Mouse (Mus musculus) lung, postnatal 0 days (tissue): ENCODE results near the gene Nek4. TPM values are rescaled to one million over a fixed set of nuclear protein-coding genes. Genes with fewer than 3 reads are reported as not detected.
A peak's percentile ranks its signal among the peaks of the same experiment; 100 is the strongest.

Source experiments
- ATAC-seq: fragments of 200-750 bp; cut with Nextera tagmentation; 2 replicates; pipeline ENCODE4 v1.8.0; 2017; ENCODE audit warnings: moderate library complexity
- DNase-seq: peaks from one replicate; pipeline ENCODE4 v3.0.0-alpha.2; 2016; ENCODE audit warnings: low spot score
- H3K27ac ChIP-seq: fragments of 300-500 bp; sonication (generic); 2 replicates; pipeline ENCODE4 v1.5.1; 2014; ENCODE audit warnings: antibody characterized with exemption, mild to moderate bottlenecking, low read length, mixed read lengths
- H3K27me3 ChIP-seq: fragments of 300-500 bp; sonication (generic); replicated peaks from 2 replicates; pipeline ENCODE4 v1.6.1; 2014; ENCODE audit warnings: low read length, mixed read lengths; ENCODE audit not compliant: insufficient read depth
- H3K36me3 ChIP-seq: fragments of 300-500 bp; sonication (generic); 2 replicates; pipeline ENCODE4 v1.6.1; 2014; ENCODE audit warnings: low read length, mixed read lengths; ENCODE audit not compliant: insufficient read depth
- H3K4me1 ChIP-seq: fragments of 300-500 bp; sonication (generic); 2 replicates; pipeline ENCODE4 v1.6.1; 2014; ENCODE audit warnings: antibody characterized with exemption, low read depth, low read length, mixed read lengths; ENCODE audit not compliant: insufficient read depth
- H3K4me2 ChIP-seq: fragments of 300-500 bp; sonication (generic); replicated peaks from 2 replicates; pipeline ENCODE4 v1.6.1; 2014; ENCODE audit warnings: low read depth, mild to moderate bottlenecking, low read length, moderate library complexity, mixed read lengths
- H3K4me3 ChIP-seq: fragments of 300-500 bp; sonication (generic); 2 replicates; pipeline ENCODE4 v1.5.1; 2014; ENCODE audit warnings: low read depth, low read length
- H3K9ac ChIP-seq: fragments of 300-500 bp; sonication (generic); replicated peaks from 2 replicates; pipeline ENCODE4 v1.6.1; 2014; ENCODE audit warnings: low read depth, mild to moderate bottlenecking
- H3K9me3 ChIP-seq: fragments of 300-500 bp; sonication (generic); 2 replicates; pipeline ENCODE4 v1.6.1; 2016; ENCODE audit warnings: low read length, mixed read lengths
- CTCF ChIP-seq: IDR thresholded peaks from 2 replicates; pipeline ENCODE4 v1.5.1; 2016; ENCODE audit warnings: antibody characterized with exemption, mild to moderate bottlenecking
- EP300 ChIP-seq: IDR thresholded peaks from 2 replicates; pipeline ENCODE4 v1.6.1; 2016; ENCODE audit warnings: antibody characterized with exemption, mild to moderate bottlenecking, control low read depth
- WGBS: fragments of 180-500 bp; shearing (Covaris S2); extraction: QIAGEN DNeasy Blood & Tissue Kit; methylation state at CpG from one replicate; pipeline ENCODE4 v1.1.7; 2014; 5-methylcytosine and 5-hydroxymethylcytosine counted together
- polyA plus RNA-seq: library from polyadenylated mRNA; unstranded; fragments of >200 nt; fragmentation: Nextera tagmentation; extraction: Ambion mirVana; gene quantifications from 2 replicates; pipeline ENCODE4 v1.2.1, GENCODE M21; 2015

Gene Nek4
- polyA plus RNA-seq, 1 experiment from 2014 or later: 4.9 TPM

DNA sequence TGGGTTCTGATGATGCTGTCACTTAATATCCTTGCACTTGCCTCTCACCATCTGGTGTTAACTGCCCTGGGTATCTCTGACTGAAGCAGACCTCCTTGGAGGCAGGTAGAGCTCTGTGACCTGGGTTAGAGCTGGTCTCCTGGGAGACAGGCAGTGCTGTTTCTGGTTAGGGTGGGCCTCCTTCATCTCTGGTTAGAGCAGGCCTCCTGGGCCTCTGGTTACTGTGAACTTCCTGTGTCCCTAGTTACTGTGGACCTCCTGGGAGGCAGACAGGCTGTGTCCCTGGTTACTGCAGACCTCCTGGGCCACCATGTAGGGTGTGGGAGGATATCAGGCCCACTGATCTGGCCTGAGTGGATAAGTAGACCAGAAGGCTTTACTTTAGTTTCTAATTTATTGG lies 45.2 kb downstream of the Nek4 start:
- no peaks in the 10 kb centered on the region for H3K27me3 ChIP-seq
- no peak overlapping the region for H3K27ac ChIP-seq
- no peak overlapping the region for H3K4me3 ChIP-seq
- H3K9ac ChIP-seq: no peak overlapping the region
- no peak overlapping the region for H3K4me2 ChIP-seq
- no peaks in the 10 kb centered on the region for H3K36me3 ChIP-seq
- DNase-seq (no peak), ATAC-seq (no peak)
- TF ChIP-seq EP300 (no peak), CTCF (no peak)
- no peaks in the 10 kb centered on the region; the same call in 1 of the 2 replicates for H3K4me1 ChIP-seq
- no peaks in the 10 kb centered on the region for H3K9me3 ChIP-seq

DNA sequence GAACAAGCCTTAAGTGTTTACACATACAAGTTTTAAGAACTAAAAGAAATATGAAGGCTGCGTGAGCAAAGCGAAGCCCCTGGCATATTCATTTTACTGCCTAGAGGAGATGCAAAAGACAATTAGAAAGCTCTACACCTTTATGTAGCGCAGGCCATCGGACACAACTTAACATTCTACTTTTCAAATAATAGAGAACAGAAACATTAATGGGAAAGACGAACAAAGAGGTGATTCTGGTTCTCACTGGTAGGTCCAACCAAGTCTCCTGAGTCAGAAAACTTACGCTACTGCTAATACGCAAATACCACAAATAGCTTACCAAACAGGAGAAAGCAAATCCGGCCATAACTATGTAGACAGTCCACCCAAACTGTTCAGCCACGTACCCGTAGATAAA lies 49.2 kb downstream of the Nek4 start:
- H3K27me3 ChIP-seq: no peaks in the 10 kb centered on the region
- ATAC-seq: no peak
- peaks cover 6% of the 10 kb centered on the region; the same call in 1 of the 2 replicates for H3K4me1 ChIP-seq
- peak overlapping the region; percentile 89 for H3K9ac ChIP-seq
- 48% methylated on average over 10 of the region's 10 CpGs for WGBS
- H3K4me2 ChIP-seq: peak overlapping the region; percentile 67
- no peak for DNase-seq
- H3K4me3 ChIP-seq: peak overlapping the region; percentile 98
- TF ChIP-seq CTCF (no peak), EP300 (no peak)
- no peaks in the 10 kb centered on the region for H3K36me3 ChIP-seq
- no peaks in the 10 kb centered on the region for H3K9me3 ChIP-seq
- no peak overlapping the region for H3K27ac ChIP-seq

DNA sequence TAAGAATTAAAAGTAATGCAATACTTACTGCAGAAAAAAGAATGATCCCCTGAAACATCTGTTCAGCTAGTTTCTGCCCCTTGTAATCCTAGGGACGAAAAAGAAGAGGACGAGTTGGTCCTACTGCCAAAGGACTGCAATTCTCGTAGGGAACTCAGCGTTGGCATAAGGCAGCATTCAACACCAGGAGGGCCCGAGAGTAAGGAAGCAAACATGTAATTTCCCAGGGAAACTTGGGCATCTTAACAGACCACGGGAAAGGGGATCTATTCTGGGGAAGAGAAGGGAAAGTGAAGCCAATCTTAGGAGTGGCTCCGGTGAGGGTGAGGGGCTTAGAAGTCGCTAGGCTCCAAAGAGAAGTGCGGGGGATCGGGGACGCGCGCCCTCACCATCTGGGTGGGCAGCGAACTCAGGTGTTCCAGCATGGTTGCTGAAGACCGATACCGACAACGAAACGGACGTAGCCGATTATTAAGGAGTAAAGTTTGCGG lies 49.7 kb downstream of the Nek4 start:
- Histone ChIP-seq H3K9me3 (no peaks in the 10 kb centered on the region), H3K36me3 (no peaks in the 10 kb centered on the region), H3K4me3 (peak overlapping the region; percentile 98), H3K9ac (peak overlapping the region; percentile 89), H3K27me3 (no peaks in the 10 kb centered on the region), H3K4me2 (peak overlapping the region; percentile 67), H3K27ac (peak overlapping the region; percentile 95), H3K4me1 (peaks cover 6% of the 10 kb centered on the region; the same call in 1 of the 2 replicates)
- 0% methylated on average over 21 of the region's 21 CpGs for WGBS
- peak; percentile 8; the same call in 1 of the 2 replicates for ATAC-seq
- TF ChIP-seq CTCF (peak; percentile 35; the same call in 1 of the 2 replicates), EP300 (no peak)
- peak; percentile 16 for DNase-seq

DNA sequence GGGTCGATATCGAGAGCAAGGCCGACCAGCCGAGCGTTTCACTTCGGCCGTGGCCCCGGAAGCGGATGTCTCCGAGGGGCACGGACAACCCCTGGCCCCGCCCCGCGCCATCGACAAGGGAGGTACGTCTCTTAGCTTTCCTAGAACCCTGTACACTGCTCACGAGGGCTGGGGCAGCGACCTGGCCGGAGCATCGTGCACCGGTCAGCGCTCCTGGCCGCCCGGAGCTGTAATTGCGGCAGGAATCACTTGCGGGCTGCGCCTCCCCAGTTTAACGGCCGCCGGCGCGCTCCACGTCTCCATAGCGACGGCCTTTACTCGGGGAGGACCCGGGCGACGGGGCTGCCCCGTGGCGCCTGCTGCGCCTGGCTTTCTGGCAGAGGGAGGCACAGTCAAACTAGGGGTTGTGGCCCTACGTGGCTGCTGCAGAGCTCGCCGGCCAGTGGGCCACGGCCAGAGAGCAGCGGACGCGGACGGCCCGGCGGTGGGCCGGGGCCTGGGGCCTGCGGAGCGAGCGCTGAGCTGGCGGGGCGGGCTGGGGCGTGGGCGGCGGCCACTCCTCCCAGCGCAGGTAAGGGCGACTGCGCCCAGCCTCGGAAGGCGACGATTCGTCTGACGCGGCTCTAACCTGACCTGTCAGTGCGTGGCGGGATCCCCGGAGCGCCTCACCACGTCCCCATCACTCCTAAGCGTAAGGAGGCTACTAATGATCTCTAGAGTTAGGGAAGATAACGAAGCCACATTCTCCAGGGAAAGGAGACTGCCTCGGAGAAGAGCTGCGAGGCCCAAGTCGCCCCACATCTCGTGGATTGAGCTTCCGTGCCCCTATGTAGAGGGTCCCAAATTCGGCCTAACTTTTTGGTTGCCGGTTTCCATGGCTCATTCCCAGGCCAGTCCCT lies 50.4 kb downstream of the Nek4 start, which contains the start of the genes Glt8d1 and Spcs1:
Gene Glt8d1 (plus strand): TSS at position 94 of the 899 bp plus-strand sequence.
Gene Spcs1 (minus strand): TSS at position 366 of the 899 bp plus-strand sequence.
- peak; percentile 92 for ATAC-seq
- peak within 1 kb of the TSS; percentile 89 for H3K9ac ChIP-seq
- no peaks in the 10 kb centered on the region for H3K9me3 ChIP-seq
- peak within 1 kb of the TSS; percentile 98 for H3K4me3 ChIP-seq
- TF ChIP-seq EP300 (no peak), CTCF (no peak)
- peak; percentile 90 for DNase-seq
- under 1% methylated on average over 74 of the region's 84 CpGs for WGBS
- H3K27ac ChIP-seq: peak within 1 kb of the TSS; percentile 95
- H3K27me3 ChIP-seq: no peaks in the 10 kb centered on the region
- H3K4me1 ChIP-seq: peaks cover 6% of the 10 kb centered on the region; the same call in 1 of the 2 replicates
- H3K4me2 ChIP-seq: peak within 1 kb of the TSS; percentile 67
- no peaks in the 10 kb centered on the region for H3K36me3 ChIP-seq

DNA sequence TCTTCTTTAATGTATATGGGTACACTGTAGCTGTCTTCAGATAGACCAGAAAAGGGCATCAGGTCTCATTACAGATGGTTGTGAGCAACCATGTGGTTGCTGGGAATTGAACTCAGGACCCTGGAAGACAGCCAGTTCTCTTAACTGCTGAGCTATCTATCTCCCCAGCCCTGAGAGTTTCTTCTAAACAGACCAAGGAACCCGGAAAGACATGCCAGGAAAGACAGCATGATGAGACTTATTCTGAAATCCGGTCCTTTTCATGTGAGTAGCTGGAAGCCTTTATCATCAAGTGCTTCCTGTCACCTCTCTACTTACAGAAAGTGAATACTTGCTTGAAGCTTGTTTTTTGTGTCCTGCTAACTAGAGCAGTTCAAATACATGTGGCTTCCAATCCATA lies 53.4 kb downstream of the Nek4 start:
- H3K27me3 ChIP-seq: no peaks in the 10 kb centered on the region
- no peak overlapping the region for H3K4me3 ChIP-seq
- ATAC-seq: no peak
- 47% methylated on average over 2 of the region's 2 CpGs for WGBS
- H3K36me3 ChIP-seq: 0 out of 2 replicates have a peak, but pooled peaks cover 7% of the 10 kb centered on the region
- no peak overlapping the region for H3K9ac ChIP-seq
- no peak for DNase-seq
- H3K4me2 ChIP-seq: no peak overlapping the region
- no peak for TF ChIP-seq CTCF
- TF ChIP-seq EP300: no peak
- H3K4me1 ChIP-seq: peaks cover 6% of the 10 kb centered on the region; the same call in 1 of the 2 replicates
- H3K27ac ChIP-seq: no peak overlapping the region
- no peaks in the 10 kb centered on the region for H3K9me3 ChIP-seq

DNA sequence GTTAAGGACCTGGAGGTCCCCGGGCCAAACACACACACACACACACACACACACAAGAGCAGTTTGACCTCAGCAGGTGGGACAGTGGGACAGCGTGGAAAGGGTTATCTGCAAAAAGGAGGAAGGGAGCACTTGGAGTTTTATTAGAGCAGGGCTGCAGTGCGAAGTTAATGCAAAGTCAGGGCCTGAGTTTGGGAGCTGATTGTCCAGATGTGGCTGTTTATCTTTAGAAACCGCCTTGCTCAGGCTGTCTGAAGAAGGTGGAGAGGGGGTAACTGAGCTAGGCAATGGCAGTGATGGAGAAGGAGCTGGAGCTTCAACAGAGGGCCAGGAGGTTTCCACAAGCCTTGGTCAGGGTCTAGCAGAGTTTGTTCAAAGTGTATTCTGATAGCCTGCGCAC lies 55.6 kb downstream of the Nek4 start:
- peaks cover 17% of the 10 kb centered on the region; the same call in 1 of the 2 replicates for H3K36me3 ChIP-seq
- DNase-seq (no peak), ATAC-seq (no peak)
- H3K9ac ChIP-seq: no peak overlapping the region
- no peaks in the 10 kb centered on the region for H3K27me3 ChIP-seq
- 70% methylated on average over 5 of the region's 5 CpGs for whole genome bisulfite sequencing
- H3K4me2 ChIP-seq: no peak overlapping the region
- H3K4me1 ChIP-seq: peaks cover 6% of the 10 kb centered on the region; the same call in 1 of the 2 replicates
- H3K27ac ChIP-seq: no peak overlapping the region
- H3K9me3 ChIP-seq: no peaks in the 10 kb centered on the region
- TF ChIP-seq EP300 (no peak), CTCF (no peak)
- H3K4me3 ChIP-seq: no peak overlapping the region
